Mouse (Mus musculus) small intestine, adult 10 weeks (tissue): ENCODE data around the gene Gbf1. TPM values are rescaled to one million over a fixed set of nuclear protein-coding genes. Genes with fewer than 3 reads are reported as not detected.

Source experiments
- polyA plus RNA-seq: library from polyadenylated mRNA; stranded (reverse); fragments of 350-450 nt; fragmentation: Illumina TruSeq; extraction: RNeasy Lipid Tissue Mini Kit (QIAGEN cat#74804); gene quantifications from one replicate; pipeline ENCODE4 v1.2.3, GENCODE M21; 2014; ENCODE audit warnings: low replicate concordance

Gbf1 gene
- 26.1 TPM for polyA plus RNA-seq

GRCm38 (mm10) chr19:46152127-46152803, at the start of gene Gbf1:
Gene Gbf1, plus strand, starts transcription at chr19:46152509.

GRCm38 (mm10) chr19:46131694-46132525, 20.4 kb upstream of the Gbf1 start, which contains the start of gene Elovl3:
Gene Elovl3, plus strand, starts transcription at chr19:46131897.

GRCm38 (mm10) chr19:46147511-46148371, 4.6 kb upstream of the Gbf1 start, which contains the start of gene Pitx3:
Gene Pitx3, minus strand, starts transcription at chr19:46148326.

GRCm38 (mm10) chr19:46304216-46304841, 152.0 kb downstream of the Gbf1 start, which contains the start of gene Nfkb2:
Gene Nfkb2, plus strand, starts transcription at chr19:46304320.

GRCm38 (mm10) chr19:46326756-46327305, 174.5 kb downstream of the Gbf1 start, which contains the start of gene Psd:
Gene Psd, minus strand, starts transcription at chr19:46327156.

GRCm38 (mm10) chr19:46328081-46329030, 176.0 kb downstream of the Gbf1 start, which contains the start of gene Fbxl15:
Gene Fbxl15, plus strand, starts transcription at chr19:46328184.

Other genes with a start within 250 kb of the Gbf1 start
- 20.9 TPM for gene Armh3, start 154.0 kb upstream of the Gbf1 start, polyA plus RNA-seq
- gene Hps6, start 149.0 kb upstream of the Gbf1 start, polyA plus RNA-seq: not detected
- gene Pprc1, start 107.6 kb upstream of the Gbf1 start, polyA plus RNA-seq: 1.8 TPM
- gene Ldb1, start 107.3 kb upstream of the Gbf1 start, polyA plus RNA-seq: 16.5 TPM
- gene Nolc1, start 76.6 kb upstream of the Gbf1 start, polyA plus RNA-seq: 6.4 TPM
- gene Elovl3, start 20.6 kb upstream of the Gbf1 start, polyA plus RNA-seq: not detected
- not detected for gene Pitx3, start 4.2 kb upstream of the Gbf1 start, polyA plus RNA-seq
- gene Nfkb2, start 151.8 kb downstream of the Gbf1 start, polyA plus RNA-seq: 0.26 TPM
- gene Psd, start 174.6 kb downstream of the Gbf1 start, polyA plus RNA-seq: 0.37 TPM
- not detected for gene Fbxl15, start 175.7 kb downstream of the Gbf1 start, polyA plus RNA-seq
- not detected for gene Cuedc2, start 186.2 kb downstream of the Gbf1 start, polyA plus RNA-seq
- gene Mfsd13a, start 188.6 kb downstream of the Gbf1 start, polyA plus RNA-seq: 0.19 TPM
- gene 2310034G01Rik, start 197.8 kb downstream of the Gbf1 start, polyA plus RNA-seq: 1.2 TPM
- gene Actr1a, start 243.2 kb downstream of the Gbf1 start, polyA plus RNA-seq: 41.6 TPM
- gene Sufu, start 244.4 kb downstream of the Gbf1 start, polyA plus RNA-seq: 1.6 TPM